Mouse (Mus musculus) effector memory CD4-positive, alpha-beta T cell, adult 7 months (primary cell): ENCODE measurements around the gene Olfr729. TPM values are rescaled to one million over a fixed set of nuclear protein-coding genes. Genes with fewer than 3 reads are reported as not detected.

Experiments used
- polyA plus RNA-seq: library from polyadenylated mRNA; unstranded; fragments of 100-300 nt; shearing (Covaris generic); gene quantifications from one replicate; pipeline ENCODE4 v1.2.1, GENCODE M21; 2017

The Olfr729 gene
- polyA plus RNA-seq: not detected

DNA sequence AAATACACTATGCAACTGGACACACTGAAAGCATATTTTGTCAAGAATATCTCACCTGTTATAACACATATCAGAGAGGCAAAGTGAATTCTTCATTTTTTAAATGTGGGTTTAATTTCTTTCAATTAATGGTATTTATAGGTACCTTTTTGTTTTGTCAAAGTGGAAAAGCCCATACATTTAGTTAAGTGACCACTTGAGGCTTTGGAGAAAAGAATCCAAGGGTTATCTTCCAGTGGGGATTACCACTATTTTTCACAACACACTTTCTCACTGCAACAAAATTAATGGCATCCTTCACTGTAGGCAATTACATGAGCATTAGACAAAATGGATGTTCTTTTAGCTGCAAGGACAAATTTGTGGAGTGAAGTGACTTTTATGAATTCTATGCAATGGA is at the start of gene Olfr729:
Olfr729 (minus strand) TSS at position 101 of the 400 bp plus-strand sequence.

DNA sequence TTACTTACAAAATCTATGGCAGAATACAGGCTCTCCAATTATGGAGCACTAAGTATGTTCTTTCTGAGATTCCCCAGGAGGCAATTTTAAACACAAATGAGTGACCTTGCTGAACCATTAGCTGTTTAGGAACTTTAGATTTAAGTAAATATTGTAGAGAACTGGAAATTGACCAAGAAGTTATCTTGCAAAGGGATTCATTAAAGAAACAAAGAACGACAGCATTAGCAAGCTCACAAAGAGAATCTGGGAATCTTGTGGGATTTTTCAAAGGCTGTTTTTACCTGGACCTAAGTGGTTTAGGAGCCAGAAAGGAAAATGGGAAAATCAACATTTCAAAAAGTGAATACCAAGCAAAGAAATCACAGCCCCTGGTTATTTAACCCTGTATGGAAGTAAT is 35.4 kb upstream of the Olfr729 start, which contains the start of gene Olfr730:
Olfr730 (minus strand) TSS at position 101 of the 400 bp plus-strand sequence.

DNA sequence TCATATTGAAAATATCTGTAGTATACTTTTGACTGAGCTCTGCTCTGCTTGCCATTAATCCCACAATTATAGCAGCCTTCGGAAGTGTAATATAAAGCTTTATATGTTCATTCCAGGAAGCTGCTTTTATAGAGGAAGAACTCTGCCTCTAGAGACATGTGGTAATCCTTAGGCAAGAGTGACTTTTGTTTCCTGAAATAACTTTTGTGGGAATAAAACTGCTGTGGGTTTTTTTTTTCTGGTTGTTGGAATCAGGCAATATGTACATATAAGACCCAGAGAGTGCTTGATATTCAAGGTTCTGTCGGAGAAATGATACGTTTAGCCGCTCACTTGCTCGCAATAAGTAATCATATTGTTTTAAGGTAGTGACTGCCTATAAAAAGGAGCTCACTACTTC is 10.1 kb downstream of the Olfr729 start, which contains the start of gene Olfr728:
Olfr728 (minus strand) TSS at position 101 of the 400 bp plus-strand sequence.

DNA sequence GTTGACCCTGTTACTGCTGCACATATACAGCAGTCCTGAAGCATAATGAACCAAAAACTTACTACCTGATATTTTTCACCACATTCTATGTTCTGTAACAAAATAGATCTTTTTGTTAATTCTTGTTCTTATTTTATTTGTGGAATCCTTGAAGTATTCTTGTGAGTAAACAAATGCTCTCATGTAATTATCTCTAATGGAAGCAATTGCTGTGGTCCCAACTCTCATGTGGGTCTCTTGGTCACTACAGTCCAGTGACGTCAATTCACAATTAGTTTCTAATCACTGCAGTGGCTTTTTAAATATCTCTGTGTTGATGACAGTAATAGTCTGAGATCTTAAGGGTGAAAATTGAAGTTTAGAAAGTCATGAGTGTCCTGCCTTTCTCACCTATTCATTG is 29.8 kb downstream of the Olfr729 start, which contains the start of gene Olfr727:
Olfr727 (plus strand) TSS at position 301 of the 400 bp plus-strand sequence.

Other genes starting within 250 kb of the Olfr729 start
- gene Olfr723, start 221.1 kb downstream of the Olfr729 start, polyA plus RNA-seq: not detected
- not detected for gene Olfr724, start 189.6 kb downstream of the Olfr729 start, polyA plus RNA-seq
- not detected for gene Olfr725, start 112.5 kb downstream of the Olfr729 start, polyA plus RNA-seq
- not detected for gene Olfr726, start 62.0 kb downstream of the Olfr729 start, polyA plus RNA-seq
- gene Olfr727, start 29.7 kb downstream of the Olfr729 start, polyA plus RNA-seq: 0.63 TPM
- 0.52 TPM for gene Olfr728, start 10.2 kb downstream of the Olfr729 start, polyA plus RNA-seq
- not detected for gene Olfr730, start 35.3 kb upstream of the Olfr729 start, polyA plus RNA-seq
- not detected for gene Olfr731, start 89.0 kb upstream of the Olfr729 start, polyA plus RNA-seq
- not detected for gene Olfr732, start 131.3 kb upstream of the Olfr729 start, polyA plus RNA-seq
- gene Olfr733, start 148.6 kb upstream of the Olfr729 start, polyA plus RNA-seq: 0.15 TPM
- gene Olfr734, start 173.9 kb upstream of the Olfr729 start, polyA plus RNA-seq: not detected
- gene Olfr735, start 196.0 kb upstream of the Olfr729 start, polyA plus RNA-seq: not detected
- not detected for gene Tlr11, start 205.0 kb upstream of the Olfr729 start, polyA plus RNA-seq
- gene Olfr736, start 228.3 kb upstream of the Olfr729 start, polyA plus RNA-seq: not detected